Mouse (Mus musculus) heart, embryonic 13.5 days (tissue): ENCODE data around the gene BC004004. TPM values are rescaled to one million over a fixed set of nuclear protein-coding genes. Genes with fewer than 3 reads are reported as not detected.

Experiments used
- ATAC-seq: fragments of 200-750 bp; cut with Nextera tagmentation; 2 replicates; pipeline ENCODE4 v1.8.0; 2017; ENCODE audit warnings: moderate TSS enrichment; ENCODE audit not compliant: insufficient number of reproducible peaks, low FRiP score, low TSS enrichment; ENCODE audit errors: extremely low read depth
- H3K27ac ChIP-seq: fragments of 300-500 bp; sonication (generic); replicated peaks from 2 replicates; pipeline ENCODE4 v1.5.1; 2015; ENCODE audit warnings: moderate library complexity, mild to moderate bottlenecking, inconsistent platforms
- H3K27me3 ChIP-seq: fragments of 300-500 bp; sonication (generic); replicated peaks from 2 replicates; pipeline ENCODE4 v1.6.1; 2015; ENCODE audit warnings: mild to moderate bottlenecking, inconsistent platforms
- H3K36me3 ChIP-seq: fragments of 300-500 bp; sonication (generic); 2 replicates; pipeline ENCODE4 v1.6.1; 2015; ENCODE audit warnings: mild to moderate bottlenecking, inconsistent platforms
- H3K4me1 ChIP-seq: fragments of 300-500 bp; sonication (generic); 2 replicates; pipeline ENCODE4 v1.6.1; 2015; ENCODE audit warnings: inconsistent platforms
- H3K4me2 ChIP-seq: fragments of 300-500 bp; sonication (generic); 2 replicates; pipeline ENCODE4 v1.6.1; 2015; ENCODE audit warnings: inconsistent platforms, mild to moderate bottlenecking, moderate library complexity
- H3K4me3 ChIP-seq: fragments of 300-500 bp; sonication (generic); 2 replicates; pipeline ENCODE4 v1.5.1; 2015; ENCODE audit warnings: moderate library complexity, mild to moderate bottlenecking, inconsistent platforms
- H3K9ac ChIP-seq: fragments of 300-500 bp; sonication (generic); 2 replicates; pipeline ENCODE4 v1.6.1; 2015; ENCODE audit warnings: inconsistent platforms, mild to moderate bottlenecking, moderate library complexity
- H3K9me3 ChIP-seq: fragments of 300-500 bp; sonication (generic); 2 replicates; pipeline ENCODE4 v1.6.1; 2016; ENCODE audit warnings: inconsistent platforms
- WGBS: fragments of 180-500 bp; shearing (Covaris S2); methylation state at CpG from one replicate; pipeline ENCODE4 v1.1.7; 2015; ENCODE audit warnings: mixed read lengths; 5-methylcytosine and 5-hydroxymethylcytosine counted together
- polyA plus RNA-seq: library from polyadenylated mRNA; unstranded; fragments of >200 nt; fragmentation: Nextera tagmentation; extraction: Ambion mirVana; gene quantifications from 2 replicates; pipeline ENCODE4 v1.2.1, GENCODE M21; 2015

Gene BC004004
- polyA plus RNA-seq, 1 experiment from 2014 or later, result 85.0 TPM

GRCm38 (mm10) chr17:29273889-29274288 lies 5.3 kb downstream of the BC004004 start:
- no peak for ATAC-seq
- H3K4me1 ChIP-seq, result peaks cover 25% of the 10 kb centered on the region
- H3K9me3 ChIP-seq, result no peaks in the 10 kb centered on the region
- no peak overlapping the region for H3K27ac ChIP-seq
- WGBS, result 69% methylated on average over 11 of the region's 11 CpGs
- H3K36me3 ChIP-seq, result peaks cover 10% of the 10 kb centered on the region
- no peak overlapping the region for H3K9ac ChIP-seq
- no peak overlapping the region for H3K4me2 ChIP-seq
- H3K4me3 ChIP-seq, result no peak overlapping the region
- no peaks in the 10 kb centered on the region for H3K27me3 ChIP-seq

GRCm38 (mm10) chr17:29280422-29280821 lies 11.8 kb downstream of the BC004004 start:
- no peak overlapping the region for H3K27ac ChIP-seq
- WGBS, result 88% methylated on average over 5 of the region's 5 CpGs

GRCm38 (mm10) chr17:29281541-29281940 lies 13.0 kb downstream of the BC004004 start:
- no peak for ATAC-seq
- Histone ChIP-seq H3K4me2 (no peak overlapping the region), H3K9ac (no peak overlapping the region), H3K4me1 (no peaks in the 10 kb centered on the region), H3K27me3 (no peaks in the 10 kb centered on the region), H3K36me3 (peaks cover 62% of the 10 kb centered on the region), H3K4me3 (no peak overlapping the region), H3K9me3 (no peaks in the 10 kb centered on the region), H3K27ac (no peak overlapping the region)
- 78% methylated on average over 5 of the region's 5 CpGs for WGBS

More at GRCm38 (mm10) chr17:29280422-29280821, 11.8 kb downstream of the BC004004 start:
- ATAC-seq, result no peak
- no peak overlapping the region for H3K4me2 ChIP-seq
- peaks cover 54% of the 10 kb centered on the region for H3K36me3 ChIP-seq
- no peak overlapping the region for H3K4me3 ChIP-seq
- H3K27me3 ChIP-seq, result no peaks in the 10 kb centered on the region
- H3K9me3 ChIP-seq, result no peaks in the 10 kb centered on the region
- no peaks in the 10 kb centered on the region for H3K4me1 ChIP-seq
- no peak overlapping the region for H3K9ac ChIP-seq

- H3K27ac ChIP-seq, result no peak overlapping the region
- H3K4me2 ChIP-seq, result no peak overlapping the region
- ATAC-seq, result no peak
- no peaks in the 10 kb centered on the region for H3K4me1 ChIP-seq
- H3K36me3 ChIP-seq, result peaks cover 64% of the 10 kb centered on the region
- H3K4me3 ChIP-seq, result no peak overlapping the region
- no peak overlapping the region for H3K9ac ChIP-seq
- 76% methylated on average over 21 of the region's 21 CpGs for WGBS
- no peaks in the 10 kb centered on the region for H3K27me3 ChIP-seq
- H3K9me3 ChIP-seq, result no peaks in the 10 kb centered on the region
These were observed 13.8 kb downstream of the BC004004 start for GRCm38 (mm10) chr17:29282216-29282952.

GRCm38 (mm10) chr17:29291793-29292192 lies 23.2 kb downstream of the BC004004 start:
- Histone ChIP-seq H3K27me3 (no peaks in the 10 kb centered on the region), H3K36me3 (peaks cover 68% of the 10 kb centered on the region), H3K4me1 (no peaks in the 10 kb centered on the region), H3K9me3 (no peaks in the 10 kb centered on the region), H3K4me3 (no peak overlapping the region), H3K4me2 (no peak overlapping the region), H3K27ac (no peak overlapping the region), H3K9ac (no peak overlapping the region)
- 83% methylated on average over 7 of the region's 7 CpGs for WGBS
- ATAC-seq, result no peak

GRCm38 (mm10) chr17:29292996-29293395 lies 24.4 kb downstream of the BC004004 start:
- no peak for ATAC-seq
- peaks cover 5% of the 10 kb centered on the region; the same call in 1 of the 2 replicates for H3K4me1 ChIP-seq
- no peaks in the 10 kb centered on the region for H3K27me3 ChIP-seq
- no peak overlapping the region for H3K4me2 ChIP-seq
- 84% methylated on average over 3 of the region's 3 CpGs for WGBS
- no peaks in the 10 kb centered on the region for H3K9me3 ChIP-seq
- H3K9ac ChIP-seq, result no peak overlapping the region
- H3K4me3 ChIP-seq, result no peak overlapping the region
- H3K27ac ChIP-seq, result no peak overlapping the region
- peaks cover 77% of the 10 kb centered on the region for H3K36me3 ChIP-seq

GRCm38 (mm10) chr17:29293807-29294605 lies 25.4 kb downstream of the BC004004 start:
- 76% methylated on average over 9 of the region's 9 CpGs for WGBS
- H3K4me3 ChIP-seq, result no peak overlapping the region
- H3K27me3 ChIP-seq, result no peaks in the 10 kb centered on the region
- no peak overlapping the region for H3K9ac ChIP-seq
- H3K36me3 ChIP-seq, result peaks cover 81% of the 10 kb centered on the region
- ATAC-seq, result no peak
- H3K9me3 ChIP-seq, result no peaks in the 10 kb centered on the region
- H3K27ac ChIP-seq, result no peak overlapping the region
- no peak overlapping the region for H3K4me2 ChIP-seq
- H3K4me1 ChIP-seq, result peaks cover 6% of the 10 kb centered on the region

- H3K4me3 ChIP-seq, result no peak overlapping the region
- H3K27me3 ChIP-seq, result no peaks in the 10 kb centered on the region
- peaks cover 93% of the 10 kb centered on the region for H3K36me3 ChIP-seq
- no peak for ATAC-seq
- no peaks in the 10 kb centered on the region for H3K9me3 ChIP-seq
- H3K4me1 ChIP-seq, result peaks cover 14% of the 10 kb centered on the region
- H3K4me2 ChIP-seq, result no peak overlapping the region
- no peak overlapping the region for H3K9ac ChIP-seq
- WGBS, result 79% methylated on average over 5 of the region's 5 CpGs
- H3K27ac ChIP-seq, result no peak overlapping the region
These were observed 27.2 kb downstream of the BC004004 start for GRCm38 (mm10) chr17:29295835-29296234.

GRCm38 (mm10) chr17:29297321-29297720 lies 28.7 kb downstream of the BC004004 start:
- Histone ChIP-seq H3K9me3 (no peaks in the 10 kb centered on the region), H3K4me1 (peaks cover 28% of the 10 kb centered on the region), H3K27me3 (no peaks in the 10 kb centered on the region), H3K27ac (no peak overlapping the region), H3K4me2 (no peak overlapping the region), H3K9ac (no peak overlapping the region), H3K4me3 (no peak overlapping the region), H3K36me3 (peaks cover 90% of the 10 kb centered on the region)
- no peak for ATAC-seq
- 53% methylated on average over 10 of the region's 10 CpGs for WGBS

- peaks cover 87% of the 10 kb centered on the region for H3K36me3 ChIP-seq
- H3K4me1 ChIP-seq, result peaks cover 33% of the 10 kb centered on the region
- WGBS, result 85% methylated on average over 6 of the region's 6 CpGs
- ATAC-seq, result no peak
- H3K9me3 ChIP-seq, result no peaks in the 10 kb centered on the region
- no peak overlapping the region for H3K4me2 ChIP-seq
- H3K27me3 ChIP-seq, result no peaks in the 10 kb centered on the region
- no peak overlapping the region for H3K27ac ChIP-seq
- no peak overlapping the region for H3K4me3 ChIP-seq
- H3K9ac ChIP-seq, result no peak overlapping the region
These were observed 29.2 kb downstream of the BC004004 start for GRCm38 (mm10) chr17:29297813-29298212.

GRCm38 (mm10) chr17:29299282-29299681 lies 30.7 kb downstream of the BC004004 start:
- no peaks in the 10 kb centered on the region for H3K9me3 ChIP-seq
- H3K4me3 ChIP-seq, result no peak overlapping the region
- peaks cover 73% of the 10 kb centered on the region for H3K36me3 ChIP-seq
- H3K4me2 ChIP-seq, result no peak overlapping the region
- WGBS, result 91% methylated on average over 4 of the region's 4 CpGs
- no peak for ATAC-seq
- no peak overlapping the region for H3K27ac ChIP-seq
- H3K27me3 ChIP-seq, result no peaks in the 10 kb centered on the region
- peaks cover 46% of the 10 kb centered on the region for H3K4me1 ChIP-seq
- no peak overlapping the region for H3K9ac ChIP-seq
